Mouse (Mus musculus): ENCODE measurements around the gene Olfr324.

The Olfr324 gene

DNA sequence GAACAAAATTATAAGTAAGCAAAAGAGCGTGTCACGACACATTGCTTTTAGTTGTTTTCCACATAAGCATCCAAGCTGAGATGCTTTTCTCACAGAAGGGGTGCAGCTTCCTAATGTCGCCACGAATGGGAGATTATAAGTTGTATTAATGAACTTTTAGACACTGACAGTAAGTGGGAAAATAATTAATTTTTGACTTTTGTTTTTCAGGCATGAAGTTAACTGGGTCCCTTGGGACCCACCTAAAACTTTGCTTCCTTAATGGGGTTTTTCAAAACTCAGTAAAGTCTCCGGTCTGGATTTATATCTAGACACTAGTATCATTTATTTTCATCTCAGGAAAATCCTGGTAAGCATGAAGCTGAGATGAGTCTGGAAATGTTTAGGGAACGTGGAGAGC, at the start of gene Olfr324:
TSS of gene Olfr324 (plus strand) at position 301 of the 400 bp plus-strand sequence.
- no peak for DNase-seq

DNA sequence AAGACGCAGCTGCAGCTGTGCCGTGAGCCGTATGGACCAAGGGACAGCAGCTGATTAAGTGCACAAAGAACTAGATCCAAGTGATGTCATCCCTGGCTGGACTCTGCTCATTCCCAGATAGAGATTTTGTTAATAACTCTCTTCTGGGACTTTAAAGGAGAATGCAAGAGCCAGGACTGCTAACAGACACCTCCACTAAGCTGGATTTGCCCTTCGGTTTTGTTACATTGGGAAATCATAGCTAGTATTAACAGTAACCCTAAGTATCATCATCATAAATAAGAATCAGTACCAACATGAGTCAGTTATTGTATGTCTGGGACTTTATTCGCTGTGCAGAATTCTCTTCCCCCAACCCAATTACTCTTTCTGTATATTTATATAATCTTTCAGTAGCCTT, 48.6 kb upstream of the Olfr324 start, which contains the start of gene Olfr329-ps:
TSS of gene Olfr329-ps (minus strand) at position 101 of the 400 bp plus-strand sequence.
- no peak for DNase-seq

DNA sequence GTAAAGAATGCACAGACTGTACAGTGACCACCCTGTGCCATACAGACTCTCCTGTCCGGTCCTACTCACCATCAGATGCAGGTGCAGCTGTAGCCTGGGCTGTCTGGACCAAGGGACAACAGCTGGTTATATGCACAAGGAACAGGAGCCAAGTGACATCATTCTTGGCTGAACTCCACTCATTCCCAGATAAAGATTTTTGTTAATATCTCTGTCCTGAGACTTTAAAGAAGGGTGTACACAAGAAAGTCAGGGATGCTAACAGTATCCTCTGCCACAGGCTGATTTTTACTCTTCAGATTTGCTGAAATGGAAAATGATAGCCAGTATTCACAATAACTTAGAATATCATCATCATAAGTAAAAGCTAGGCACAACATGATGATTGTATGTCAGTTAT, 39.4 kb upstream of the Olfr324 start, which contains the start of gene Olfr328:
TSS of gene Olfr328 (minus strand) at position 101 of the 400 bp plus-strand sequence.
- DNase-seq = no peak

DNA sequence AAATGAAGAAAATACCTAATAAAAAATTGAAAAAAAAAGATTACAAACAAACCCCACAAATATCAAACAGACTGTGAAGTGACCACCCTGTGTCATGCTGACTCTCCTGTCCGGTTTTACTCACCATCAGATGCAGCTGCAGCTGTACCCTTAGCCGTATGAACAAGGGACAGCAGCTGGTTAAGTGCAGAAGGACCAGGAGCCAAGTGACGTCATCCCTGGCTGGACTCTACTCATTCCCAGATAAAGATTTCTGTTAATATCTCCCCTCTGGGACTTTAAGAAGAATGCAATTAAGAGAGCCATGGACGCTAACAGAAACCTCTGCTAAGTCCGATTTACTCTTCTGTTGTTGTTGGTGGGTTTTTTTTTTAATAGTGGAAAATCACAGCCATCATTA, 24.5 kb upstream of the Olfr324 start, which contains the start of gene Olfr224:
TSS of gene Olfr224 (minus strand) at position 149 of the 400 bp plus-strand sequence.
- DNase-seq = peak; percentile 4

DNA sequence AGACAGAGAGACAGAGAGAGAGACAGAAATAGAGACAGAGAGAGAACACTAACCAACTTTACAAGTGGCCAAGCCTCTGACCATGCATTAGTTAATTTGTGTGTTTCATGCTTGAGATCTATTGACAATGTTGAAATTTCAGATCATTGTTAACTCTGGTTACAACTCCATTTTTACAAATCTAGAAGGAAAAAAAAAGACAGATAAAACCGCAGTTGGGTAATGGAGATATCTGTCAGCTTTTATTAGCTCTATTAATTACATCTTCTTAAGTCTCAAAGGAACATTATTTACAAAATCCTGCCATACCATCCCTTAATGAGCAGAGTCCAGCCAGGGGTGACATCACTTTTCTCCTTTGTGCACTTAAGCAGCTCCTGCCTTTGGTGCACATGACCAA, 17.5 kb upstream of the Olfr324 start, which contains the start of gene Olfr325:
TSS of gene Olfr325 (plus strand) at position 301 of the 400 bp plus-strand sequence.
- DNase-seq = no peak

DNA sequence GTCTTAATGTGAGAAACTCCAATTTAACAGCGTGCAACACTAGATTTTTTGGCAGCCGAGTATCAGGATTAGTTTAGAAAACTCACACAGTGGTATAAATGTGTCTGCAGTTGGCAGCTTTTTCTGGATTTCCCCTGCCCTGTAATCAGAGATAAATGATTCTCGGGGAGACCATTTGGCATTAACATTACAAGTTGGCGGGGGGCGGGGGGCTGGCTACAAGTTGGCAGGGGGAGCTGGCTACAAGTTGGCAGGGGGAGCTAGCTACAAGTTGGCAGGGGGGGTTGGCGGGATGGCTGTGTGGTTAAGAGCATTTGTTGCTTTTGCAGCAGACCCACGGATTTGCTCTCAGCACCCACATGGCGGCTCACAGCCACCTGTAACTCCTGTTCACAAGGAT, 16.3 kb upstream of the Olfr324 start:
- no peak for DNase-seq

DNA sequence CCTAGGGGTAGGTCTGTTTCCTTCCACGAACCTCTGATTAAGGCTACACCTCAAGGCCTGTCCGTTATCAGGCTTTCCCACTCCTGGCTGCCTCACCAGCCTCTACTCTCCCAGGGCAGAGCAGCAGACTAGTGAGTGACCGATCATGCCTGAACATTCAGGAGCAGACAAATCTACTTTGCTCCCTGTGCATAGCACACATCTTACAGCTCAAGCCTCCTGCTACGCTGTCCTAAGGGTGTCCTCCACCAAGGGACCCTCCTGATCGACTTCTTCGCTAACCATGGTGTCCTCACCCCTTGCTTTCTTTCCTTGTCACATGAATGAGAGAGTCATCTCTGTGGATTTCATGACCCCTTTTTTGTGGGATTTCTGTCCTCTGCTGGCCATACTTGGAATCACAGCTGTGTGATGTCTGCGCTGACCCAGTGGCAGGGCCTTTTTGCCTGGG, 7.0 kb upstream of the Olfr324 start:
- peak; percentile 28 for DNase-seq

DNA sequence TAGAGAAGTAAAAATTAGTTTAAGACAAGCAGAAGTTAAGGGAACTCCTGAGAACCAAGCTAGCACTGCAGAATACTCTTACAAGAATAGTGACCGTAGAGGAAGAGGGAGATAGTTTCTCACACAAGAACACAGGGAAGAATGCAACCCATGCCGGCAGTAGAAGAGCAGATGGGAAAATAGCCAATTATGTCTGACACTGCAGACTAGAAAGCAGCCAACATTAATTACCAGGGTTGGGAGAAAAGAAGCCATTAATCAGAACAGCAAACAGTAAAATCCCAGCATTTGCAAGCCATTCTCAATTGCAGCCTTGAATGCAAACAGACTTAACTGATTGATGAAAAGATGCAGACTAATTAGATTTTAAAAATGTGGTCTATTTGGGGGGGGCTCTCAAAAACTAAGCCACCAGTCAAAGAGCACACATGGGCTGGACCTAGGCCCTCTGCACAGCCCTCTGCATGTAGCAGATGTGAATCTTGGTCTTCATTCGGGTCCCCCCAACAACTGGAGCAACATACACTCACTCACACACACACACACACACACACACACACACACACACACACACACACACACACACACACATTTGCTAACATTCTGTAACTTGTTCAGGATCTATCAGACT, 6.2 kb upstream of the Olfr324 start:
- no peak for DNase-seq

DNA sequence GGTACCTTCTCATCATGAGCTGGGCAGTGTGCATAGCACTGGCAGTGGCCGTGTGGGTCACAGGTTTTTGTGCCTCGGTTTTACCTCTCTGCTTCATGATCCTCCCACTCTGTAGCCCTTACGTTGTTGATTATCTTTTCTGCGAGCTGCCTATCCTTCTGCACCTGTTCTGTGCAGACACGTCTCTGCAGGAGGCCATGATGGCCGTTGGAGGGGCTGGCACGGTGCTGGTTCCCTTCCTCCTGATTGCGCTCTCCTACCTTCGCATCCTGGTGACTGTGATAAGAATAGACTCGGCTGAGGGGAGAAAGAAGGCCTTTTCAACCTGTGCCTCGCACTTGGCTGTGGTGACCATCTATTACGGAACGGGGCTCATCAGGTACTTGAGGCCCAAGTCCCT, 2.9 kb downstream of the Olfr324 start:
- no peak for DNase-seq

DNA sequence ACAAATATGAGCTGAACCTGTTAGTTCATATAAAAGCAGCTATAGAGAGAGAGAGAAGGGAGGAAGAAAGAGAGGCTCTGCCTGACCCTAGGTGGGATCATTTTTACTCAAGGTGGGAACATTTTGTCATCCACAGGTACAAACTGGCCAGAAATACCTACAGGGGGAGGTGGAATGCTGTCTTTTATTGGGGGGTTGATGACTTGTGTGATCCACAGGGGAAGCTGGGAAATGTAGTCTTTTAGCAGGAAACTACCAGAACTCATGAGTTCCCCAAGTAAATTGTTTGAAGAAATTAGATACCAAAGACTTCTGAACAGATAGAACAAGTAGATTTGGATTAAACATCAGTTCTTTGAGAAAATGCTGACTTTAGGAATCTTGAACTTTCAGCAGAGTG, 7.1 kb downstream of the Olfr324 start:
- no peak for DNase-seq

DNA sequence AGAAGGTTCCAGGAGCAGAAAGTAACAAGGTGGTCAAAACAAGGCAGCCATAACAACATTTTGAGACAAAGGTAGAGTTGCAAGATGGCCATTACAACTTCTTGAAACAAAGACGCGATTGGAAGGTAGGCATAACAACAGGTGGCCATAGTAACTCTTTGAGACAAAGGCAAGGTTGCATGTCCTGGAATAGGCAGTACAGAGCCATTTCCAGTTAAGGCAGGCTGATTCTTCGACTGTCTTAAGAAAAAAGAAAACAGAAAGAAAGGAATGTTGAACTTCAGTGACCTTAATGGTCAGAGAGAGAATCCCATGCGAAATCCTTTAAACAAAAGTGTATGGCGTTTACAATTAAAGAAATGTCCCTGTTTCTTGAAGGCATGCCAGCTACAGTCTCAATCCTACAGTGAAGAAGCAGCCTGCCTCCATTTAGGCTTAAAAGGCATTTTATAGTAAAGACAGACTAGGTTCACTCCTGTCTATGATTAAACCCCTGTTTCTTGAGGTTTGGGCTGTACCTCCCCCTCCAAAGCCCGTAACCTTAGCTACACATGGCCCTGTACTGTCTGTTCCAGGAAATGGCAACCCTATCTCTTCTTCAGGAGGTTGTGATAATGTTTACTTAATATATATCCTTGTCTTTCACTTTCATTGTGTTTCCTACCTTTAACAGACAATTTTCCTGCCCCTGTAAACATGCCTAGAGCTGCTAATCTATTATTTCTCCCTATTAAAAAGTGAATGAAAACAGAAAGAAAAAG, 8.1 kb downstream of the Olfr324 start:
- no peak for DNase-seq

DNA sequence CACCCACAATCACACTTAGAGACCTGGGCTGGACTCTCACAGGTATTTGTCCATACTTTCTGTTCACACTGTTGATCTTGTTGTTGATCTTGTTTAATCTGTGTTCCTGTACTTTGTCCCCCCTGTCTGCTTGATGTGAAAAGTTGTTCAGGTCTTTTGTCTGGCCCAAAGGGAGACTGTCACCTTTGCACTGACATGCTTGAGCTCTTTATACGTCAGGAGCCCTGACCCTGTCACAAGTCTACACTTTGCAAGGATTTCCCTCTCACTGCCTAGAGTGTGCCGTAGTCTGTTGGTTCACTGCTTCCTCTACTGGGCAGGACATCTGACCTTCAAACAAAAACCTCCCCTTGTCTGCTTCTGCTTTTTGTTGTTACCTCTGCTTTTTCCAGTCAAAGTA, 9.8 kb downstream of the Olfr324 start:
- no peak for DNase-seq

DNA sequence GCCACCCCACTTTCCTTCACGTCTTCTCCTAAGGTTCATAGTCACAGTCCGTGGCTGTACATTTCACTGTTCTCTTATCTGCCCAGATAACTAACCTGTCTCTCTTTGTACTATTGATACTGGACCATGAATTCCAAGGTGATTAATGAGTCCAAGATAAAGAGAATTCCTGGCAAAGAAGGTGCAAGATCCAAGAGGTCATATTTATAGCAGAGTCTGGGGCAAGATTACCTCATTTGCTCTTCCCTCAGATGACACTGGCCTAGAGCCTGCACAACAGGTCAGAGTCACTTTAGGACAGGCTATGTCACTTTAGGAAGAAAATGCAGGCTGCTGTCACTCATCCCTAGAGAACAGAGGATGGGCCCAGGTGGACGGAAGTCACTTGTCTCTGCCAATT, 10.3 kb downstream of the Olfr324 start:
- DNase-seq = no peak

DNA sequence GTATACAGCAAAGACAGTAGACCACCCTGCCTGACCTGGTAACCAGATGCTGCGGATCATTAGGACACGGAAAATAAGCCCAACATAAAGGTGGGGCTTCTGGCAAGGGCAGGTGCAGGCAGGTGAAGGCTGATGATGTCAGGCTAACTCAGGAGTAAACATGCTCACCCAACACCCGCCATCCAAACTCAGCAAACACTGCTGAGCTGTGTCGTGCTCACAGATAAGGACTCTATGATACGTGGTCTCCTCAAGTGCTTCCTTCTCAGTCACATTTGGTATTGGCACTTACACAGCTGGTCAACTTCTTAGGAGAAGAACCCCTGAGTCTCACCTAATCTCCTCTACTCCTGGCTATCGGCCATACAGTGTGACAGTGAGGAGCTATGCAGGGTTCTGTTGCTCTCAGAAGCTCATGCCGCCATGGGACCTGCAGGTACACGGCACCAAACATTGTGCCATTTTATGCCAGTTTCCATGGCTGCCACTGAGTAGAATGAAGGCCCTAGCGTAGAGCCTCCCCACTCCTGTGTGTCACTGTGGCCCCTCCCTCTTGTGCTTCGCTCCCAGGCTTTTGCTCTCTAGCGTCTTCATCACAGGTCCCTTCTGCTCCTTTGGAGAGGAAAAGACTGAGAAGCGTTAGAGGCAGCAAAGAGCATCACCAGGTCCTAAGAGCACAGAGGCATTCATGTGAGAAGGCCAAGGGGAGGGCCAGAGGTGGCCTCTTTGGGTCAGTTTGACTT, 11.4 kb downstream of the Olfr324 start:
- no peak for DNase-seq

DNA sequence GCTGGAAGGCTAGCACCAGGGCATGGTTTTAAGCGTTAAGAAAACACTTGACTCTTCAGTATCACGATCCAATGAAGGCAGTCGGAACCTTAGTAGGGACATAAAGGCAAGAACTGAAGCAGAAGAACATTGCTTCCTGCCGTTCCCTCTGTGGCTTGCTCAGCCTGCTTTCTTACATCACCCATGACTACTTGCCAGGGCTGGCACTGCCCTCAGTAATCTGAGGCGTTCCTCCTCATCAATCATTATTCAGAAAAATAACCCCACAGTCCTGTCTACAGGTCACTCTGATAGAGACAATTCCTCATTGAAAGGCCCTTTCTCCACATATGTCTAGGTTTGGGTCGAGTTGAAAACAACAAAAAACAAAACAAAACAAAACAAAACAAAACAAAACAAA, 12.1 kb downstream of the Olfr324 start:
- DNase-seq = no peak

DNA sequence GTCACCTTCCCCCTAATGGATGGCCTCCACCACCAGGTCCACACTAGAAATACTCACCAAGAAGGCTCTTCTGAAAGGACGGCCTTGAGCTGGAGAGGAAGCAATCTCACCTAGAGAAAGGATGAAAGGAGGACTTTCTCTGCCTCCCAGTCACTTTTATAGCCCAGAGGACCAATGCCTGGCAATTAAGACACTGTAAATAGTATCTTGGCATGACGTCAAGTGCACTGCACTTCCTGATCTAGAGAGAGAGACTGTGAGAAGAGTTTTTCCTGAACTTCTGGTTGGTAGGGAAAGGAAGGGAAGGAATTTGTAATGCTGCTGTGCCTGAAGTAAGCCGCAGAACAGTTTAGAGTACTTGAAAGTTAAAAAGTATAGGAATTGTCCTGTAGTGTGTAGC, 18.4 kb downstream of the Olfr324 start:
- DNase-seq = no peak

DNA sequence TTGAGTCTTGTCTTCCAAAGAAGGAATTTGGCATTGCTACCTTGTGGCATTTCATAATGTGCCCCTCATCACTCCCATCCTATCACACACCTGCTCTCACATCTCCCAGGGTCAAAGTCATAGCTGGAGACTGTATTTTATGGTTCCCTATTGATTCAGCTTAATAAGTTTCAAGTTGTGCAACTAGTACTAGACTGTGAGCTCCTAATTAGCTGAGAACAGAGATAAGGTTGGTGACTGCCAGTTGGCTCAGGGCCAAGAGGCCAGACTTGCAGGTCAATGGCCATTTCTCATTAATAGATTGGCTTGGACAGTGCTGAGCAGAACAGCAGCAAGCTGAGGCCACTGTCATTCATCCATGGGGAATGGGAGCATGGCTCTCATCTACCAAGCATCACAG, 19.6 kb downstream of the Olfr324 start:
- peak; percentile 15 for DNase-seq

DNA sequence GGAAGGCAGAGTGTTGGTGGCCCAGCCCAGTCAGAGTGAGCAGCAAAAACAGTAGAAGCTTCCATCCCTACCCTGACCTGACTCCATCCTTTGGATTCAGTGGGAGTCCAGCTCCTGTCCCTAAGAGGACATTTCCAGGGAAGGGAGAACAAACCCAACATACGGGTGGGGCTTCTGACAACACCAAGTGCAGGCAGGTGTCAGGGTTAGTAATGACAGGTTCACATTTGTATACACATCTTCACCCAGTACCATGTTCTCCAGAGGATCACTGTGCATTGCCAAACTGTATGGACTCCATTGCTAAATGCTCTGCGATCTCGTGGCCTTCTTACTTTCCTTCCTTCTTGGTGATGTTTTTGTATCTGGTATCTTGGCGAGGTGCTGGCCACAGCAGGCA, 21.1 kb downstream of the Olfr324 start, which contains the start of gene 2210407C18Rik:
TSS of gene 2210407C18Rik (minus strand) at position 101 of the 400 bp plus-strand sequence.
- DNase-seq = no peak

DNA sequence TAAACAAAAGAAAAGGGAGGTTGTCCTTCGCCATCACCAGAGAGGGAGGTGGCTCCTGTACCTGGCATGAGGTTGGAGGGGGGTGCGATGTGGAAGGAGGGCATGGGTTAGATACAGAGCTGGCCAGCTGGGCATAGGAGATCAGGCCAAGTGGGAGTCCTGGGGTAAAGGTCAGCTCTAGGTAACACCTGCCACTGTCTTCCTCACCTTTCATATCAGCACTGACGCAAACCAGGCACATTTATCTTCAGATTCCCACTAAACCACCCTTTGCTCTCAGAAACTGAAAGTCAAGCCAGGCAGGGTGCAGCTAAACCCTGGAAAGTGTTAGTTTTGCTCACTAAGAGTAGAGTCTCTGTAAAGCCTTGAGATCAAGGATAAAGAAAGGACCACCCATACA, 23.5 kb downstream of the Olfr324 start:
- no peak for DNase-seq

DNA sequence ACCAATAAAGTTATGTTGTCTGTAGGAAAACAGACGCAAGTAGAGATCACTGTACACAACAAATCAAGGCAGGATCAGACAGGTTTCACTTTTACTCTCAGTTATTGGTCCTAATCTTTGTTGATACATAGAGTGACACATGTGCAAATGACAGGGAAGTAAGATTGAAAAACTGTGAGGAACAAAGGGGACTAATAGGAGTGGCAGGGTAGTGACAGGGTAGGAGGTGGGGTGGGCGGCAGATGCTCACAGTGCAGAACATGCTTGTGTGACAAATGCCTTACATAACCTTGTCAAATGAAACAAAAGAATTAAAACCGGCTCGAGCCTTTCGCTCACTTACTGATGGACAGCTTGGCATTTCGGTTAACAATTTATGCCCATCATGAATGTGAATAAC, 23.9 kb downstream of the Olfr324 start:
- DNase-seq = no peak

DNA sequence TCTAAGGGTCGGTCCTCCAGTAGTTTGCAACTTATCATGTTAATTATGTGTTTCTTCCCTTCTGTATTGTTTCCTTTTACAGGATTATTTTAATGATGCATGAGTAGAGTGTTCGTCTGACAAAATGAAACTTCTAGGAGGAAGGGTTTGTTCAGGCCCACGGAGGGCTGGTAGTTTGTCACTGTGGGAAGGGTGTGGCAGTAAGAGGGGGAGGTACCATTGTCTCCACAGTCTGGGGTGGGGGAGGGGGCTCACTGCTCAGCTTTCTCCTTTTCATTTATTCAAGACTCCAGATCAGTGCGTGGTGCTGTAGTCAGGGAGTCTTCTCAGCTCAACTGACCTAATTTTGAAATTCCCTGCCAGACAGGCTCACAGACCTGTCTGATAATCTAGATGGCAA, 31.2 kb downstream of the Olfr324 start:
- no peak for DNase-seq

DNA sequence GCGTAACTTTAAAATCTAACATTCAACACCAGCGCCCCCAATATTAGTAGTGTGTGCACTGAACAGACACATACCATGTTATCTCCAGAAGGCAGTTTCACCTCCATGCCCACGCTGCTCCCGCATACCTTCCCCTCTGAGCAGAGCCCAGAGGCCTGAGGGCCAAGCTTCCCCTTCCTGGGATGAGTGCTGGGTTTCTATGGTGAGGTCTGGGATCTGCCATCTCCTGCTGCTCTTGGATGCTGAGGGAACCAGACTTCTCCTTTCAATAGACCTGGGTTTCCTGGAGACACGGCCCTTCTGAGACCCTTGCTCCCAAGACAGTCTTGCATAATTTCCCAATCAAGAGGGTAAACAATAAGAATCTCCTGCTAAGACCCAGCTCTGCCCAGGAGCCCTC, 35.5 kb downstream of the Olfr324 start, which contains the start of gene Olfr323:
TSS of gene Olfr323 (minus strand) at position 101 of the 400 bp plus-strand sequence.
- DNase-seq = no peak

DNA sequence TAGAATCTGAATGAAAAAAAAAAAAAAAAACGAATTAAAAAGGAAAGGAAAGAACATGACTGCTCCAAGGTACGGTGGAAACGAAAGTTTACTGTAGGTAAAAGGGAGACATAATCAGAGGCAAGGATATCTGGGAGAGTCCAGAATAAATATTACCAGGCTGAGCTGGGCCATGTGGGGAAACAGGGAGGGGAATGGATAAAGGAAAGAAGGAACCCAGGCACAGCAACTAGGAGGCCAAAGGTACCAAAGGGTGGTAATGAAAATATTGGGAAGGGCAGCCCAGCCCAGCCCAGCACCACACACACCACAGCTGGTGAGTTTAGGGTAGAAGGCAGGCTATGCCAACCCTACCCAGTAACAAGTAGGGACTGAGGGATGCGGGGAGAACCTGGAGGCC, 40.0 kb downstream of the Olfr324 start:
- DNase-seq = no peak
